Mouse (Mus musculus): ENCODE data around the gene Focad. TPM values are rescaled to one million over a fixed set of nuclear protein-coding genes. Genes with fewer than 3 reads are reported as not detected.

The Focad gene
- total and polyA plus RNA-seq, 2 experiments from 2014 or later, result 5.0 to 13.2 TPM

GRCm38 (mm10) chr4:88167008-88167862 is 72.8 kb downstream of the Focad start:
- no peaks in the 10 kb centered on the region for H3K36me3 ChIP-seq (replicated peaks; ENCODE audit: control insufficient read depth, insufficient read depth, low read length)
- no peaks in the 10 kb centered on the region for H3K27me3 ChIP-seq (ENCODE audit: control insufficient read depth, insufficient read depth, low read length)
- no peak overlapping the region for H3K4me3 ChIP-seq (ENCODE audit: low read depth, low read length)
- H3K27ac ChIP-seq (ENCODE audit: low read depth), result no peak overlapping the region
- H3K9ac ChIP-seq (replicated peaks; ENCODE audit: low read depth, low read length), result no peak overlapping the region
- 58% methylated on average over 7 of the region's 7 CpGs for WGBS
- no peak for ATAC-seq (ENCODE audit: insufficient read depth, low read depth)
- H3K4me1 ChIP-seq (ENCODE audit: control insufficient read depth, insufficient read depth), result peaks cover 9% of the 10 kb centered on the region
- no peak for DNase-seq (ENCODE audit: low spot score)
- no peaks in the 10 kb centered on the region for H3K9me3 ChIP-seq (replicated peaks; ENCODE audit: control insufficient read depth, low read length)
- no peak overlapping the region for H3K4me2 ChIP-seq (ENCODE audit: low read depth, low read length)
- TF ChIP-seq CTCF (IDR thresholded peaks at IDR 0.05; ENCODE audit: low read depth) (no peak), EP300 (IDR thresholded peaks at IDR 0.05; ENCODE audit: low read depth) (no peak)

- no peak overlapping the region for H3K27ac ChIP-seq (ENCODE audit: low read depth)
- no peak for TF ChIP-seq EP300 (IDR thresholded peaks at IDR 0.05; ENCODE audit: low read depth)
- TF ChIP-seq CTCF (IDR thresholded peaks at IDR 0.05; ENCODE audit: low read depth), result no peak
- H3K4me1 ChIP-seq (ENCODE audit: control insufficient read depth, insufficient read depth), result 0 out of 2 replicates have a peak, but pooled peaks cover 4% of the 10 kb centered on the region
- H3K4me3 ChIP-seq (ENCODE audit: low read depth, low read length), result no peak overlapping the region
- DNase-seq (ENCODE audit: low spot score) (no peak), ATAC-seq (ENCODE audit: insufficient read depth, low read depth) (no peak)
- WGBS, result 84% methylated on average over 6 of the region's 6 CpGs
- no peaks in the 10 kb centered on the region for H3K9me3 ChIP-seq (replicated peaks; ENCODE audit: control insufficient read depth, low read length)
- H3K4me2 ChIP-seq (ENCODE audit: low read depth, low read length), result no peak overlapping the region
- no peaks in the 10 kb centered on the region for H3K27me3 ChIP-seq (ENCODE audit: control insufficient read depth, insufficient read depth, low read length)
- H3K9ac ChIP-seq (replicated peaks; ENCODE audit: low read depth, low read length), result no peak overlapping the region
- H3K36me3 ChIP-seq (replicated peaks; ENCODE audit: control insufficient read depth, insufficient read depth, low read length), result no peaks in the 10 kb centered on the region
Measured at GRCm38 (mm10) chr4:88175058-88175974, 80.9 kb downstream of the Focad start.

- Histone ChIP-seq H3K36me3 (replicated peaks; ENCODE audit: control insufficient read depth, insufficient read depth, low read length) (peaks cover 11% of the 10 kb centered on the region; the same call in 1 of the 2 replicates), H3K9ac (replicated peaks; ENCODE audit: low read depth, low read length) (no peak overlapping the region), H3K9me3 (replicated peaks; ENCODE audit: control insufficient read depth, low read length) (no peaks in the 10 kb centered on the region), H3K4me3 (ENCODE audit: low read depth, low read length) (no peak overlapping the region), H3K4me1 (ENCODE audit: control insufficient read depth, insufficient read depth) (no peaks in the 10 kb centered on the region), H3K4me2 (ENCODE audit: low read depth, low read length) (no peak overlapping the region), H3K27me3 (ENCODE audit: control insufficient read depth, insufficient read depth, low read length) (no peaks in the 10 kb centered on the region), H3K27ac (ENCODE audit: low read depth) (no peak overlapping the region)
- ATAC-seq (ENCODE audit: insufficient read depth, low read depth), result no peak
- no peak for DNase-seq (ENCODE audit: low spot score)
- WGBS, result 73% methylated on average over 2 of the region's 2 CpGs
- TF ChIP-seq EP300 (IDR thresholded peaks at IDR 0.05; ENCODE audit: low read depth) (no peak), CTCF (IDR thresholded peaks at IDR 0.05; ENCODE audit: low read depth) (no peak)
Measured at GRCm38 (mm10) chr4:88179296-88179695, 84.9 kb downstream of the Focad start.

- WGBS, result 73% methylated on average over 6 of the region's 6 CpGs
Measured at GRCm38 (mm10) chr4:88184293-88184692, 89.9 kb downstream of the Focad start.

GRCm38 (mm10) chr4:88185872-88186426 is 91.5 kb downstream of the Focad start:
- Histone ChIP-seq H3K27ac (ENCODE audit: low read depth) (no peak overlapping the region), H3K9me3 (replicated peaks; ENCODE audit: control insufficient read depth, low read length) (no peaks in the 10 kb centered on the region), H3K9ac (replicated peaks; ENCODE audit: low read depth, low read length) (no peak overlapping the region), H3K4me2 (ENCODE audit: low read depth, low read length) (no peak overlapping the region), H3K4me1 (ENCODE audit: control insufficient read depth, insufficient read depth) (no peaks in the 10 kb centered on the region), H3K36me3 (replicated peaks; ENCODE audit: control insufficient read depth, insufficient read depth, low read length) (peaks cover 11% of the 10 kb centered on the region; the same call in 1 of the 2 replicates), H3K27me3 (ENCODE audit: control insufficient read depth, insufficient read depth, low read length) (no peaks in the 10 kb centered on the region), H3K4me3 (ENCODE audit: low read depth, low read length) (no peak overlapping the region)
- DNase-seq (ENCODE audit: low spot score) (no peak), ATAC-seq (ENCODE audit: insufficient read depth, low read depth) (no peak)
- no peak for TF ChIP-seq CTCF (IDR thresholded peaks at IDR 0.05; ENCODE audit: low read depth)
- TF ChIP-seq EP300 (IDR thresholded peaks at IDR 0.05; ENCODE audit: low read depth), result no peak
- WGBS, result 77% methylated on average over 6 of the region's 6 CpGs

More at GRCm38 (mm10) chr4:88184293-88184692, 89.9 kb downstream of the Focad start:
- no peaks in the 10 kb centered on the region for H3K9me3 ChIP-seq (replicated peaks; ENCODE audit: control insufficient read depth, low read length)
- DNase-seq (ENCODE audit: low spot score) (no peak), ATAC-seq (ENCODE audit: insufficient read depth, low read depth) (no peak)
- H3K4me2 ChIP-seq (ENCODE audit: low read depth, low read length), result no peak overlapping the region
- H3K27me3 ChIP-seq (ENCODE audit: control insufficient read depth, insufficient read depth, low read length), result no peaks in the 10 kb centered on the region
- H3K9ac ChIP-seq (replicated peaks; ENCODE audit: low read depth, low read length), result no peak overlapping the region
- no peak overlapping the region for H3K27ac ChIP-seq (ENCODE audit: low read depth)
- no peaks in the 10 kb centered on the region for H3K4me1 ChIP-seq (ENCODE audit: control insufficient read depth, insufficient read depth)
- TF ChIP-seq CTCF (IDR thresholded peaks at IDR 0.05; ENCODE audit: low read depth), result no peak
- no peak for TF ChIP-seq EP300 (IDR thresholded peaks at IDR 0.05; ENCODE audit: low read depth)
- H3K36me3 ChIP-seq (replicated peaks; ENCODE audit: control insufficient read depth, insufficient read depth, low read length), result peaks cover 11% of the 10 kb centered on the region; the same call in 1 of the 2 replicates
- no peak overlapping the region for H3K4me3 ChIP-seq (ENCODE audit: low read depth, low read length)
